Mouse (Mus musculus) testis, adult 2 months (tissue): ENCODE results near the gene Sidt2.

ENCODE experiments used
- CTCF ChIP-seq: fragments of 200-500 bp; IDR thresholded peaks from 2 replicates; pipeline ENCODE4 v1.5.1; 2012; ENCODE audit warnings: low read depth, mild to moderate bottlenecking, inconsistent platforms, low read length, moderate library complexity; ENCODE audit not compliant: control insufficient read depth, insufficient read depth, insufficient replicate concordance
- POLR2A ChIP-seq: fragments of 200-500 bp; IDR thresholded peaks from 2 replicates; pipeline ENCODE4 v1.6.1; 2012; ENCODE audit warnings: low read depth, mild to moderate bottlenecking, inconsistent platforms, low read length, moderate library complexity; ENCODE audit not compliant: control insufficient read depth

GRCm38 (mm10) chr9:45952057-45952456 is 3.0 kb downstream of the Sidt2 start:
- TF ChIP-seq POLR2A (no peak), CTCF (no peak)
